Mouse (Mus musculus): ENCODE results near the gene Olfr675. TPM values are rescaled to one million over a fixed set of nuclear protein-coding genes. Genes with fewer than 3 reads are reported as not detected.
"Not testable (repeated sequence)": the region's sequence is repeated elsewhere in the genome, so short reads cannot be mapped to it uniquely, and the experiment has no call there.

Gene Olfr675
- polyA plus RNA-seq (2015; fragmentation: Nextera tagmentation; extraction: Ambion mirVana), result not detected in 2 replicates

DNA sequence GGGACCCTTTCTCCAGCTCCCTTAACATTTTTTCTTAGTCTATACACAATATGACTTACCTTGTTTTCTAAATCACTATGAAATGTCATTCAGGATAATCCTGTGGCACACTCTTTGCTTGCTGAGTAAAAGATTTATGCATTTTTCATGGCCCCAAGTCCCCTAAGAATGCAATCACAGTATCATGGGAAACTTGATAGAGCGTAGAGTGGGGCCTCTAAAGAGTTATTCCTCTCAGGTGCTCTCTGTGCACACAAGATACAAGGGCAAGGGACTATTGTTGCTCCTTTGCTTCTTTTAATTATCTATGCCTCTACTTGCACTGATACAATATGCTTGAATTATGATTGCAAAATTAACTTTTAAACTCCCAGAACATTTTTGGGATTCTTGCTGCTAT, at the start of gene Olfr675:
TSS of gene Olfr675 (minus strand) at position 101 of the 400 bp plus-strand sequence.
- no peak for DNase-seq (ENCODE audit: low spot score)

DNA sequence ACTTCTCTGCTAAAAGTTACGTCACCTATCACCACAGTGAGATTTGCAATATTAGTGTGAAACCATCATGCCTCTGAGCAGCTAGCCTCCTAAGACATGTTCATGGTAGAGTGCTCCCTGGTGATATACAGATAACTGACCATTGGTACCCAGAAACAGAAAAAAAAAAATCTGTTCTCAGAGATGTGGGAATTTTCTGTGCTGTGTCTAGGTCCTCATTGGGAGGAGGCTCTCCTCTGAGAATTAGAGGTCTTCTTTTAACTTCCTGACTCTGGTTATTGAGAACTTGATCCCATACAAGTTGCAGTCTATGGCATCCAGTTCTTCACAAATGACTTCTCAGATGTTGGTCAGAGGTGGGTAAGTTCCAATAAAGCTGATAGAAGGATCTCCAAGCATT, 35.9 kb upstream of the Olfr675 start, which contains the start of gene Olfr678:
TSS of gene Olfr678 (plus strand) at position 301 of the 400 bp plus-strand sequence.
- DNase-seq (ENCODE audit: low spot score), result no peak

DNA sequence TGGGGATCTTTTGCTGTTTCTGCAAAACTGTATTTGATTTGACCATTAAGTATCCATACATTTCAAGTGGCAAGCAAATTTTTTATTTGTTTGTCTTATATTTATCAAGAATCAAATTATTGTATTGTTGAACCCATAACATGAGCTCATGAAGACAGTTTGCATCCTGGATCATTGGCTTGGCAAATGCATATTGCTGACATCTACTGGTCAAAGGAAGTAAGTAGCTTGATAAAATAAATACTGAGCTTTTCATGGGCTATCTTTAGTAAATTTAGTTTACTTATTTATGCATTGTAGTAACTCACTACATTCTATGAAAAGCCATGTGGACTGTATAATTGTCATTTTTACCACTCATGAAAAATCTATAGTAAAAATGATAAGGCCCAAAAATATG, 30.7 kb upstream of the Olfr675 start:
- DNase-seq (ENCODE audit: low spot score), result no peak

DNA sequence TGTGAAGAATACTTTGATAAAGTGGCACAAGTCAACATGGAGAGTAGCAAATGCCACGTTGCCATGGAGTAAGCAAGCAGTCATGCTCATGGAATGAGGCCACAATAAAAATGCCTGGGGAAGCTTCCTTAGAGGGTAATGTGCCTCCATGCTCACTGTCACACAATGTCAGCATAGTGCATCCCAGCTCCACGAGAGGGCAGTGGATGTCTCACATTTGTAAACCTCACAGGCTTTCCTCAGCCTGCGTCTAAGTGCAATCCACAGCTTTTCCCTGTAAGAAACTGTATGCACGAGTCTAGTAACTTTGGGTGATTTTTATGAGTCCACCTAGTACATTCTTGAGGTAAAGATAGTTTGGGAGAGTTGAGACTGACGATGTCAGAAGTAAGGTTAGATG, 5.6 kb upstream of the Olfr675 start:
- not testable (repeated sequence) for DNase-seq (ENCODE audit: low spot score)

DNA sequence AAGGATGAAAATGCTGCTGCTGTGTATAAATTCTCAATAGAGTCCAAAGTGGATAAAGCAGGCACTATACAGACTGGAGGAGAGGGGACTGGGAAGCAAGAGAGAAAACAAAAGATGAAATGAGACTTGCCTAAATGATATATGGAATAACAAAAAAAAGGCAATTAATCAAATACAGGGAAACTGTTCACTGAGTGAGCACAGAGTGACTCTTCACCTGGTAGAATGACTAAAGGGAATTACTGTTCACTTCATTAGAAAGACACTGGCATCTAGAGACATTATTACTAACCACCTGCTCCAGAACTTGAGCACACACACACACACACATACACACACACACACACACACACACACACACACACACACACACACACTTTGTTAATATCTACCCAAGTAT, 4.1 kb upstream of the Olfr675 start, which contains the start of gene Olfr676:
TSS of gene Olfr676 (plus strand) at position 301 of the 400 bp plus-strand sequence.
- DNase-seq (ENCODE audit: low spot score), result no peak

DNA sequence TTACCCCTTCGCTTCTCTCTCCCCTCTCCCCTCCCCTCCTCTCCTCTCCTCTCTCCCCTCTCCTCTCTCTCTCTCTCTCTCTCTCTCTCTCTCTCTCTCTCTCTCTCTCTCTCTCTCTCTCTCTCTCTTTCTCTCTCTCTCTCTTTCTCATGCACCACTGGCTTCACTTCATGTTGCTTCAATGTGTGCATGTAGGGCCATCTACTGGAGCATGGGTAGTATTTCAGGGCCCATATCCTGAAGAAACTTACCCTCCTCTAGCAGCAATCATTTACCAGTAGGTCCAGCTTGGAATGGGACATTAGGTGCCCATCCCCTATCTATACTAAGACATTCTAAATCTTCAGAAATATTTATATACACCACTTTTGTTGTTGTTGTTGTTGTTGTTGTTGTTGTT, 5.7 kb downstream of the Olfr675 start:
- DNase-seq (ENCODE audit: low spot score), result no peak

DNA sequence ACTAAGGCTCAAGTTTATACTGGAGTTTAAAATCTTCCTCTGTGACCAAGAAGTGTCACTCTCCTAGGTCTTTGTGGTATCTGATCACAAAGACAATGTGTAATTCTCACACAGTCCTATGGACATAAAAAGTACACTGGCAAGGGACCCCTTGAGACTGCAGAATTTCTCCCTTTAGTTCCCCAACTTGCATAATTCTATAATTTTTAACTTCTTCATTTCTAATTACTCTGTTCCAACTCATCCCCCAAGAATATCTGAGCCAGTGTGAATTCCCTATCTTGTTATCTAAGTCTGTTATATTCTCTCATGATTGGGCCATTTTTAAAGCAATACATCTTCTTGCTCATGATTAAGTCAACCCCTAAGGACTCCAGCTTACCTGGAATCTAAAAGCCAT, 26.3 kb downstream of the Olfr675 start, which contains the start of gene Olfr672:
TSS of gene Olfr672 (minus strand) at position 101 of the 400 bp plus-strand sequence.
- no peak for DNase-seq (ENCODE audit: low spot score)

DNA sequence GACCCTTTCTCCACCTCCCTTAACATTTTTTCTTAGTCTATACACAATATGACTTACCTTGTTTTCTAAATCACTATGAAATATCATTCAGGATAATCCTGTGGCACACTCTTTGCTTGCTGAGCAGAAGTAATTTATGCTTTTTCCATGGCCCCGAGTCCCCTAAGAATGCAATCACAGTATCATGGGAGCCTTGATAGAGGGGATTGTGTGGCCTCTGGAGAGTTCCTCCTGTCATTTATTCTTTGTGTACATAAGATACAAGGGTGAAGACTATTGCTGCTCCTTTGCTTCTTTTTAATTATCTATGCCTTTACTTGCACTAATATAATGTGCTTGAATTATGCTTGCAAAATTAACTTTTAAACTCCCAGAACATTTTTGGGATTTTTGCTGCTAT, 49.2 kb downstream of the Olfr675 start, which contains the start of gene Olfr671:
TSS of gene Olfr671 (minus strand) at position 101 of the 400 bp plus-strand sequence.
- no peak for DNase-seq (ENCODE audit: low spot score)

DNA sequence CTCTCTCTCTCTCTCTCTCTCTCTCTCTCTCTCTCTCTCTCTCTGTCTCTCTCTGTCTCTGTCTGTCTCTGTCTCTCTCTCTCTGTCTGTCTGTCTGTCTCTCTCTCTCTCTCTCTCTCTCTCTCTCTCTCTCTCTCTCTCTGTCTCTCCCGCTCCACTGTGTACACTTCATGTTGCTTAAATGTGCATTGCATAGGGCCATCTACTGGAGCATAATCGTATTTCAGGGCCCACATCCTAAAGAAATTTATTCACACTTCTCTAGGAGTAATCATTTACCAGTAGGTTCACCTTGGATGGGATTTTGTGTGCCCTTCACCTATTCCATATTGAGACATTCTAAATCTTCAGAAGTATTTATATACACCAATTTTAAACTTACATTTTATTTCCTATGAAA, 55.8 kb downstream of the Olfr675 start:
- DNase-seq (ENCODE audit: low spot score), result not testable (repeated sequence)

Other genes starting within 250 kb of the Olfr675 start
- gene Usp17lb, start 185.9 kb downstream of the Olfr675 start, polyA plus RNA-seq (2015; fragmentation: Nextera tagmentation; extraction: Ambion mirVana), result not detected in 2 replicates
- gene Usp17la, start 171.5 kb downstream of the Olfr675 start, polyA plus RNA-seq (2015; fragmentation: Nextera tagmentation; extraction: Ambion mirVana), result not detected in 2 replicates
- gene Olfr665, start 150.4 kb downstream of the Olfr675 start, polyA plus RNA-seq (2015; fragmentation: Nextera tagmentation; extraction: Ambion mirVana), result not detected in 2 replicates
- not detected in 2 replicates for gene Olfr666, start 132.5 kb downstream of the Olfr675 start, polyA plus RNA-seq (2015; fragmentation: Nextera tagmentation; extraction: Ambion mirVana)
- gene Olfr667, start 107.0 kb downstream of the Olfr675 start, polyA plus RNA-seq (2015; fragmentation: Nextera tagmentation; extraction: Ambion mirVana), result not detected in 2 replicates
- not detected in 2 replicates for gene Olfr668, start 100.4 kb downstream of the Olfr675 start, polyA plus RNA-seq (2015; fragmentation: Nextera tagmentation; extraction: Ambion mirVana)
- not detected in 2 replicates for gene Olfr669, start 94.2 kb downstream of the Olfr675 start, polyA plus RNA-seq (2015; fragmentation: Nextera tagmentation; extraction: Ambion mirVana)
- gene Olfr670, start 65.8 kb downstream of the Olfr675 start, polyA plus RNA-seq (2015; fragmentation: Nextera tagmentation; extraction: Ambion mirVana), result not detected in 2 replicates
- gene Olfr671, start 49.3 kb downstream of the Olfr675 start, polyA plus RNA-seq (2015; fragmentation: Nextera tagmentation; extraction: Ambion mirVana), result not detected in 2 replicates
- gene Olfr672, start 26.4 kb downstream of the Olfr675 start, polyA plus RNA-seq (2015; fragmentation: Nextera tagmentation; extraction: Ambion mirVana), result not detected in 2 replicates
- not detected in 2 replicates for gene Olfr676, start 4.2 kb upstream of the Olfr675 start, polyA plus RNA-seq (2015; fragmentation: Nextera tagmentation; extraction: Ambion mirVana)
- not detected in 2 replicates for gene Olfr677, start 22.9 kb upstream of the Olfr675 start, polyA plus RNA-seq (2015; fragmentation: Nextera tagmentation; extraction: Ambion mirVana)
- gene Olfr678, start 36.0 kb upstream of the Olfr675 start, polyA plus RNA-seq (2015; fragmentation: Nextera tagmentation; extraction: Ambion mirVana), result not detected in 2 replicates
- not detected in 2 replicates for gene Olfr679, start 52.7 kb upstream of the Olfr675 start, polyA plus RNA-seq (2015; fragmentation: Nextera tagmentation; extraction: Ambion mirVana)
- gene Olfr680-ps1, start 64.4 kb upstream of the Olfr675 start, polyA plus RNA-seq (2015; fragmentation: Nextera tagmentation; extraction: Ambion mirVana), result not detected in 2 replicates
- not detected in 2 replicates for gene Olfr681, start 88.4 kb upstream of the Olfr675 start, polyA plus RNA-seq (2015; fragmentation: Nextera tagmentation; extraction: Ambion mirVana)
- not detected in 2 replicates for gene Olfr683, start 118.6 kb upstream of the Olfr675 start, polyA plus RNA-seq (2015; fragmentation: Nextera tagmentation; extraction: Ambion mirVana)
- not detected in 2 replicates for gene Olfr684, start 135.2 kb upstream of the Olfr675 start, polyA plus RNA-seq (2015; fragmentation: Nextera tagmentation; extraction: Ambion mirVana)
- gene Olfr685, start 157.6 kb upstream of the Olfr675 start, polyA plus RNA-seq (2015; fragmentation: Nextera tagmentation; extraction: Ambion mirVana), result not detected in 2 replicates
- gene Olfr686, start 179.0 kb upstream of the Olfr675 start, polyA plus RNA-seq (2015; fragmentation: Nextera tagmentation; extraction: Ambion mirVana), result not detected in 2 replicates